Mouse (Mus musculus): ENCODE measurements around the gene Grap2. TPM values are rescaled to one million over a fixed set of nuclear protein-coding genes. Genes with fewer than 3 reads are reported as not detected.

Gene Grap2
- polyA plus RNA-seq, 1 experiment from 2014 or later: 4.9 TPM

- H3K27ac ChIP-seq (ENCODE audit: low read depth, low read length): no peak overlapping the region
- 19% methylated on average over 3 of the region's 3 CpGs for WGBS
- no peaks in the 10 kb centered on the region for H3K27me3 ChIP-seq (ENCODE audit: control insufficient read depth, insufficient read depth, low read length)
- no peak overlapping the region for H3K4me2 ChIP-seq
- H3K4me3 ChIP-seq (ENCODE audit: low read depth, low read length): no peak overlapping the region
- H3K36me3 ChIP-seq (ENCODE audit: control insufficient read depth, insufficient read depth, low read length): no peaks in the 10 kb centered on the region
- no peaks in the 10 kb centered on the region for H3K9me3 ChIP-seq (ENCODE audit: control insufficient read depth, low read length)
- ATAC-seq (ENCODE audit: low FRiP score): no peak
- no peak overlapping the region for H3K9ac ChIP-seq (ENCODE audit: low read length)
- peaks cover 7% of the 10 kb centered on the region; the same call in 1 of the 2 replicates for H3K4me1 ChIP-seq (ENCODE audit: control insufficient read depth, insufficient read depth, low read length)
- DNase-seq (ENCODE audit: low spot score, missing footprints): no peak
Measured at GRCm38 (mm10) chr15:80693492-80693891, 121.1 kb downstream of the Grap2 start.

- H3K9me3 ChIP-seq (ENCODE audit: control insufficient read depth, low read length): no peaks in the 10 kb centered on the region
- H3K4me2 ChIP-seq: no peak overlapping the region
- no peak overlapping the region for H3K27ac ChIP-seq (ENCODE audit: low read depth, low read length)
- no peak overlapping the region for H3K4me3 ChIP-seq (ENCODE audit: low read depth, low read length)
- peaks cover 7% of the 10 kb centered on the region; the same call in 1 of the 2 replicates for H3K4me1 ChIP-seq (ENCODE audit: control insufficient read depth, insufficient read depth, low read length)
- H3K27me3 ChIP-seq (ENCODE audit: control insufficient read depth, insufficient read depth, low read length): no peaks in the 10 kb centered on the region
- DNase-seq (ENCODE audit: low spot score, missing footprints) (peak; percentile 96), ATAC-seq (ENCODE audit: low FRiP score) (peak; percentile 38; the same call in 1 of the 2 replicates)
- H3K36me3 ChIP-seq (ENCODE audit: control insufficient read depth, insufficient read depth, low read length): no peaks in the 10 kb centered on the region
- WGBS: 23% methylated on average over 11 of the region's 11 CpGs
- no peak overlapping the region for H3K9ac ChIP-seq (ENCODE audit: low read length)
Measured at GRCm38 (mm10) chr15:80694125-80694910, 121.9 kb downstream of the Grap2 start.

GRCm38 (mm10) chr15:80697564-80697963 is 125.2 kb downstream of the Grap2 start:
- Histone ChIP-seq H3K9me3 (ENCODE audit: control insufficient read depth, low read length) (no peaks in the 10 kb centered on the region), H3K36me3 (ENCODE audit: control insufficient read depth, insufficient read depth, low read length) (no peaks in the 10 kb centered on the region), H3K4me3 (ENCODE audit: low read depth, low read length) (no peak overlapping the region), H3K27me3 (ENCODE audit: control insufficient read depth, insufficient read depth, low read length) (no peaks in the 10 kb centered on the region), H3K4me1 (ENCODE audit: control insufficient read depth, insufficient read depth, low read length) (peaks cover 7% of the 10 kb centered on the region; the same call in 1 of the 2 replicates), H3K27ac (ENCODE audit: low read depth, low read length) (no peak overlapping the region), H3K9ac (ENCODE audit: low read length) (no peak overlapping the region), H3K4me2 (no peak overlapping the region)
- WGBS: 56% methylated on average over 5 of the region's 5 CpGs
- no peak for ATAC-seq (ENCODE audit: low FRiP score)
- no peak for DNase-seq (ENCODE audit: low spot score, missing footprints)

- H3K4me1 ChIP-seq (ENCODE audit: control insufficient read depth, insufficient read depth, low read length): no peaks in the 10 kb centered on the region
- no peaks in the 10 kb centered on the region for H3K9me3 ChIP-seq (ENCODE audit: control insufficient read depth, low read length)
- no peak overlapping the region for H3K27ac ChIP-seq (ENCODE audit: low read depth, low read length)
- DNase-seq (ENCODE audit: low spot score, missing footprints): peak; percentile 1
- no peak for ATAC-seq (ENCODE audit: low FRiP score)
- H3K4me3 ChIP-seq (ENCODE audit: low read depth, low read length): no peak overlapping the region
- no peaks in the 10 kb centered on the region for H3K27me3 ChIP-seq (ENCODE audit: control insufficient read depth, insufficient read depth, low read length)
- no peak overlapping the region for H3K9ac ChIP-seq (ENCODE audit: low read length)
- no peaks in the 10 kb centered on the region for H3K36me3 ChIP-seq (ENCODE audit: control insufficient read depth, insufficient read depth, low read length)
- 77% methylated on average over 8 of the region's 8 CpGs for WGBS
- H3K4me2 ChIP-seq: no peak overlapping the region
Measured at GRCm38 (mm10) chr15:80701481-80702257, 129.3 kb downstream of the Grap2 start.

Small RNA genes within 50 kb of the gene (microRNA-seq; reads per million reads assigned to microRNA genes)
- not detected for gene Mir6957

Other genes starting within 250 kb of the Grap2 start
- gene Enthd1, start 7.4 kb upstream of the Grap2 start, polyA plus RNA-seq (2014; fragmentation: Nextera tagmentation; extraction: Ambion mirVana): not detected in 2 replicates
- 0.12 and 0.16 TPM in 2 replicates for gene Fam83f, start 99.3 kb downstream of the Grap2 start, polyA plus RNA-seq (2014; fragmentation: Nextera tagmentation; extraction: Ambion mirVana)
- gene Tnrc6b, start 138.7 kb downstream of the Grap2 start, polyA plus RNA-seq (2014; fragmentation: Nextera tagmentation; extraction: Ambion mirVana): 14.7 and 17.0 TPM in 2 replicates